Mouse (Mus musculus) ZHBTc4 (cell line): ENCODE results near the gene Mbnl2.

ENCODE experiments used
- DNase-seq: peaks from one replicate; pipeline ENCODE4 v3.0.0-alpha.2; 2011; ENCODE audit warnings: low read depth, low spot score

Mbnl2 gene

GRCm38 (mm10) chr14:120297137-120297749 is 21.8 kb downstream of the Mbnl2 start:
- no peak for DNase-seq

GRCm38 (mm10) chr14:120297833-120298232 is 22.4 kb downstream of the Mbnl2 start:
- no peak for DNase-seq

- no peak for DNase-seq
These were observed 23.0 kb downstream of the Mbnl2 start for GRCm38 (mm10) chr14:120298439-120298838.

GRCm38 (mm10) chr14:120299716-120300115 is 24.2 kb downstream of the Mbnl2 start:
- DNase-seq, result no peak

- no peak for DNase-seq
These were observed 24.7 kb downstream of the Mbnl2 start for GRCm38 (mm10) chr14:120300191-120300590.

GRCm38 (mm10) chr14:120300814-120301213 is 25.3 kb downstream of the Mbnl2 start:
- no peak for DNase-seq

GRCm38 (mm10) chr14:120302913-120303548 is 27.6 kb downstream of the Mbnl2 start:
- DNase-seq, result peak; percentile 74

GRCm38 (mm10) chr14:120306229-120306628 is 30.8 kb downstream of the Mbnl2 start:
- peak; percentile 93 for DNase-seq

GRCm38 (mm10) chr14:120307356-120307755 is 31.9 kb downstream of the Mbnl2 start:
- DNase-seq, result no peak

- DNase-seq, result no peak
These were observed 32.5 kb downstream of the Mbnl2 start for GRCm38 (mm10) chr14:120307963-120308362.

- no peak for DNase-seq
These were observed 34.2 kb downstream of the Mbnl2 start for GRCm38 (mm10) chr14:120309691-120310090.

GRCm38 (mm10) chr14:120311330-120312097 is 36.0 kb downstream of the Mbnl2 start:
- DNase-seq, result no peak

GRCm38 (mm10) chr14:120312661-120313406 is 37.4 kb downstream of the Mbnl2 start:
- DNase-seq, result peak; percentile 76

GRCm38 (mm10) chr14:120313466-120313865 is 38.0 kb downstream of the Mbnl2 start:
- DNase-seq, result no peak

GRCm38 (mm10) chr14:120315721-120316120 is 40.3 kb downstream of the Mbnl2 start:
- no peak for DNase-seq

- peak; percentile 57 for DNase-seq
These were observed 43.0 kb downstream of the Mbnl2 start for GRCm38 (mm10) chr14:120318326-120318935.

GRCm38 (mm10) chr14:120318974-120319731 is 43.7 kb downstream of the Mbnl2 start:
- DNase-seq, result no peak

- no peak for DNase-seq
These were observed 46.6 kb downstream of the Mbnl2 start for GRCm38 (mm10) chr14:120322041-120322440.

- DNase-seq, result no peak
These were observed 47.6 kb downstream of the Mbnl2 start for GRCm38 (mm10) chr14:120323111-120323510.

GRCm38 (mm10) chr14:120324061-120324791 is 48.8 kb downstream of the Mbnl2 start:
- no peak for DNase-seq
